Mouse (Mus musculus): ENCODE data around the gene Tead2. TPM values are rescaled to one million over a fixed set of nuclear protein-coding genes. Genes with fewer than 3 reads are reported as not detected.

Gene Tead2
- polyA plus RNA-seq, 1 experiment from 2014 or later = 93.2 TPM

DNA sequence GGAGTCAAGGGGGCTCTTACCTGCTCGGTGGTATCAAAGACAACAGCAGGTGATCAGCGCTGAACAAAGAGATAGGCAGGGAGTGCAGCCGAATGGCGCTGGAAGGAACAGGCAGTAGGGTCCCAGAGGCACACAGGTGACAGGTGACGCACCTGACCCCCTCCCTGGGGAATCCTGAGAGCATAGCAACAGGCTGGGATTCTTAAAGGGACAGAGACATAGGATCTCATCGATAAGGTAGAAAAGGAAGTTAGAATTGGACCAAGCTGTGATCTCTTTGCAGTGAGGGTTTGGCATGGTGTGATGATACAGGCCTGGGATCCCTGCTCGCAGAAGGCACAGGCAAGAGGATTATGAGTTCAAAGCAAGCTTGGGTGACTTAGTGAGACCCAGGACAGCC lies 36.1 kb upstream of the Tead2 start, which contains the start of gene Gfy:
Gene Gfy (minus strand): TSS at position 101 of the 400 bp plus-strand sequence.
- no peak within 1 kb of the TSS for H3K27ac ChIP-seq
- no peak within 1 kb of the TSS for H3K4me2 ChIP-seq (replicated peaks)
- no peak for ATAC-seq
- WGBS = 26% methylated on average over 7 of the region's 7 CpGs
- no peak within 1 kb of the TSS for H3K4me3 ChIP-seq (replicated peaks)
- H3K4me1 ChIP-seq (replicated peaks) = peaks cover 20% of the 10 kb centered on the region
- no peaks in the 10 kb centered on the region for H3K36me3 ChIP-seq
- H3K9me3 ChIP-seq = no peaks in the 10 kb centered on the region
- peaks cover 99% of the 10 kb centered on the region for H3K27me3 ChIP-seq (replicated peaks)
- no peak within 1 kb of the TSS for H3K9ac ChIP-seq

- no peaks in the 10 kb centered on the region for H3K36me3 ChIP-seq
- no peak within 1 kb of the TSS for H3K27ac ChIP-seq
- no peak within 1 kb of the TSS for H3K9ac ChIP-seq
- H3K4me1 ChIP-seq (replicated peaks) = peaks cover 15% of the 10 kb centered on the region
- ATAC-seq = no peak
- H3K9me3 ChIP-seq = no peaks in the 10 kb centered on the region
- WGBS = 23% methylated on average over 20 of the region's 20 CpGs
- H3K4me2 ChIP-seq (replicated peaks) = peak within 1 kb of the TSS; percentile 72
- H3K4me3 ChIP-seq (replicated peaks) = peak within 1 kb of the TSS; percentile 12; the same call in 1 of the 2 replicates
- peaks cover 96% of the 10 kb centered on the region for H3K27me3 ChIP-seq (replicated peaks)
These were observed 34.6 kb upstream of the Tead2 start, which contains the start of gene Pth2 for GRCm38 (mm10) chr7:45180896-45181477. Gene Pth2 (plus strand): TSS chr7:45180995.

DNA sequence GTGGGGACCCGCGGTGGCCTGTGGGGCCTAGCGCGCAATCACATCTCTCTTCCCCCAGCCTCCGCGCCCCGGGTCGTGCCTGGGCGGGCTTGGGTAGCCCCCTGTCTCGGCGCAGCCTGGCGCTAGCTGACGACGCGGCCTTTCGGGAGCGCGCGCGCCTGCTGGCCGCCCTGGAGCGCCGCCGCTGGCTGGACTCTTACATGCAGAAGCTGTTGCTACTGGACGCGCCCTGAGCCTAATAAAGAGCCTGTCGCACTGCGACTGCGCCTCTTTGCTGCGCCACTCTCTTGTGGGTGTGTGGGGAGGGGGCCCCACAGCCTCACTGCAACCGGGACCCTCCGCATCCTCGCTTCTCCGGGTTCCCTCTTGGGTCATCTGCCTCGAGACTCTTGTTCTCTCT lies 34.0 kb upstream of the Tead2 start:
- Histone ChIP-seq H3K4me3 (replicated peaks) (peak overlapping the region; percentile 12; the same call in 1 of the 2 replicates), H3K27ac (no peak overlapping the region), H3K9me3 (no peaks in the 10 kb centered on the region), H3K36me3 (no peaks in the 10 kb centered on the region), H3K4me1 (replicated peaks) (peaks cover 10% of the 10 kb centered on the region), H3K4me2 (replicated peaks) (peak overlapping the region; percentile 72), H3K9ac (no peak overlapping the region), H3K27me3 (replicated peaks) (peaks cover 96% of the 10 kb centered on the region)
- 4% methylated on average over 35 of the region's 35 CpGs for WGBS
- ATAC-seq = peak; percentile 16

DNA sequence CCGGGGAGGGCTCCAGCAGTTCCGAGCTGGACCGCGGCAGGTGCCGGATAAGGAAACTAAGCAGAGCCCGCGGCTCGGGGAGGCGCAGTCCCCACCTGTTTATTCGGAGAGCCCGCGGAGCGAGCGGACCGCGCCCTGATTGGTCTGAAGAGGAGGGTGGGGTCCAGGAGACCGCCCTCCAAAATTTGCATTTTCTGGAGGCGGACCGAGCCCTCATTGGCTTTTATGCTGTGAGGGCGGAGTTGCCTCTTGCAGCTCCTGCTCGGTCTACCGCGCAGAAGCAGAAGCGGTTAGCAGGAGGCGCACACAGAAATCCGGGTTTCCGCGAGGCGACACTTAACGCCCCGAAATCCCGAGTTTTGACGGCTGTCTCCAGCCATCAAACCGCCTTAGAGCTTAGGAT lies 33.4 kb upstream of the Tead2 start:
- Histone ChIP-seq H3K4me1 (replicated peaks) (peaks cover 10% of the 10 kb centered on the region), H3K27me3 (replicated peaks) (peaks cover 96% of the 10 kb centered on the region), H3K4me2 (replicated peaks) (peak overlapping the region; percentile 72), H3K36me3 (no peaks in the 10 kb centered on the region), H3K27ac (no peak overlapping the region), H3K9me3 (no peaks in the 10 kb centered on the region), H3K9ac (peak overlapping the region; percentile 36), H3K4me3 (replicated peaks) (peak overlapping the region; percentile 30)
- WGBS = under 1% methylated on average over 34 of the region's 34 CpGs
- ATAC-seq = peak; percentile 97

DNA sequence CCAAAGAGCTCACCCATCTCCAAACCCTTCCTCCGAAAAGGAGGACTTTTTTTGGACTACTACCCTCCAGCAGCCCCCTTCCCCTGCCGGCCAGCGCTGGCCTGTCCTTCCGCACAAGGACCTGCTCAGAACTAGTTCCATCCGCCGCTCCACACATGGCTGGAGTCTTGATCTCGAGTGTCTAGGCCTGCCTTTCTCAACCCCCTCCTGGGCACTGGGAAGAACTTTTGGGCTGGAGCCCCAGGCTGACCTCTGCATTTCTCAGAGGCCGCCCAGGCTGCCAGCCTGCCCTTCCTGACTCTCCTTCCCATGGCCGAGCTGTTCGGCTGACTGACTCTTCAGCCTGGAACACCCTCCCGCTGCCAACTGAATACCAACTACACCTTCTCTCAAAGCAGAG lies 32.9 kb upstream of the Tead2 start:
- peak overlapping the region; percentile 30 for H3K4me3 ChIP-seq (replicated peaks)
- no peaks in the 10 kb centered on the region for H3K36me3 ChIP-seq
- H3K9me3 ChIP-seq = no peaks in the 10 kb centered on the region
- H3K4me1 ChIP-seq (replicated peaks) = peaks cover 10% of the 10 kb centered on the region
- no peak overlapping the region for H3K27ac ChIP-seq
- peak overlapping the region; percentile 72 for H3K4me2 ChIP-seq (replicated peaks)
- ATAC-seq = peak; percentile 14; the same call in 1 of the 2 replicates
- 15% methylated on average over 11 of the region's 11 CpGs for WGBS
- H3K9ac ChIP-seq = peak overlapping the region; percentile 36
- H3K27me3 ChIP-seq (replicated peaks) = peaks cover 92% of the 10 kb centered on the region

GRCm38 (mm10) chr7:45183672-45184071 lies 31.9 kb upstream of the Tead2 start:
- ATAC-seq = no peak

GRCm38 (mm10) chr7:45185921-45186320 lies 29.6 kb upstream of the Tead2 start:
- peaks cover 80% of the 10 kb centered on the region for H3K27me3 ChIP-seq (replicated peaks)
- H3K4me3 ChIP-seq (replicated peaks) = no peak overlapping the region
- 73% methylated on average over 7 of the region's 7 CpGs for WGBS
- H3K36me3 ChIP-seq = no peaks in the 10 kb centered on the region
- H3K27ac ChIP-seq = no peak overlapping the region
- H3K4me1 ChIP-seq (replicated peaks) = peaks cover 10% of the 10 kb centered on the region
- H3K9me3 ChIP-seq = no peaks in the 10 kb centered on the region
- no peak overlapping the region for H3K9ac ChIP-seq
- no peak for ATAC-seq
- H3K4me2 ChIP-seq (replicated peaks) = no peak overlapping the region

More at GRCm38 (mm10) chr7:45183672-45184071, 31.9 kb upstream of the Tead2 start:
- no peaks in the 10 kb centered on the region for H3K36me3 ChIP-seq
- H3K4me3 ChIP-seq (replicated peaks) = no peak overlapping the region
- no peak overlapping the region for H3K4me2 ChIP-seq (replicated peaks)
- 65% methylated on average over 7 of the region's 7 CpGs for WGBS
- peaks cover 10% of the 10 kb centered on the region for H3K4me1 ChIP-seq (replicated peaks)
- no peak overlapping the region for H3K9ac ChIP-seq
- H3K9me3 ChIP-seq = no peaks in the 10 kb centered on the region
- peaks cover 89% of the 10 kb centered on the region for H3K27me3 ChIP-seq (replicated peaks)
- no peak overlapping the region for H3K27ac ChIP-seq

- no peak for ATAC-seq
- Histone ChIP-seq H3K27me3 (replicated peaks) (peaks cover 52% of the 10 kb centered on the region), H3K36me3 (no peaks in the 10 kb centered on the region), H3K4me1 (replicated peaks) (peaks cover 5% of the 10 kb centered on the region), H3K9me3 (no peaks in the 10 kb centered on the region), H3K9ac (no peak overlapping the region), H3K27ac (no peak overlapping the region), H3K4me2 (replicated peaks) (no peak overlapping the region), H3K4me3 (replicated peaks) (no peak overlapping the region)
- WGBS = 49% methylated on average over 16 of the region's 16 CpGs
These were observed 26.0 kb upstream of the Tead2 start for GRCm38 (mm10) chr7:45189600-45189999.

- ATAC-seq = no peak
- H3K4me3 ChIP-seq (replicated peaks) = no peak overlapping the region
- H3K4me2 ChIP-seq (replicated peaks) = no peak overlapping the region
- H3K9ac ChIP-seq = no peak overlapping the region
- WGBS = 85% methylated on average over 6 of the region's 6 CpGs
- peaks cover 46% of the 10 kb centered on the region for H3K27me3 ChIP-seq (replicated peaks)
- peaks cover 5% of the 10 kb centered on the region for H3K4me1 ChIP-seq (replicated peaks)
- H3K36me3 ChIP-seq = no peaks in the 10 kb centered on the region
- no peak overlapping the region for H3K27ac ChIP-seq
- no peaks in the 10 kb centered on the region for H3K9me3 ChIP-seq
These were observed 25.4 kb upstream of the Tead2 start for GRCm38 (mm10) chr7:45190186-45190585.

- WGBS = 54% methylated on average over 2 of the region's 2 CpGs
- Histone ChIP-seq H3K9me3 (no peaks in the 10 kb centered on the region), H3K27me3 (replicated peaks) (peaks cover 39% of the 10 kb centered on the region), H3K27ac (no peak overlapping the region), H3K4me2 (replicated peaks) (no peak overlapping the region), H3K36me3 (no peaks in the 10 kb centered on the region), H3K4me3 (replicated peaks) (no peak overlapping the region), H3K9ac (no peak overlapping the region), H3K4me1 (replicated peaks) (peaks cover 5% of the 10 kb centered on the region)
- ATAC-seq = no peak
These were observed 24.4 kb upstream of the Tead2 start for GRCm38 (mm10) chr7:45191161-45191560.

DNA sequence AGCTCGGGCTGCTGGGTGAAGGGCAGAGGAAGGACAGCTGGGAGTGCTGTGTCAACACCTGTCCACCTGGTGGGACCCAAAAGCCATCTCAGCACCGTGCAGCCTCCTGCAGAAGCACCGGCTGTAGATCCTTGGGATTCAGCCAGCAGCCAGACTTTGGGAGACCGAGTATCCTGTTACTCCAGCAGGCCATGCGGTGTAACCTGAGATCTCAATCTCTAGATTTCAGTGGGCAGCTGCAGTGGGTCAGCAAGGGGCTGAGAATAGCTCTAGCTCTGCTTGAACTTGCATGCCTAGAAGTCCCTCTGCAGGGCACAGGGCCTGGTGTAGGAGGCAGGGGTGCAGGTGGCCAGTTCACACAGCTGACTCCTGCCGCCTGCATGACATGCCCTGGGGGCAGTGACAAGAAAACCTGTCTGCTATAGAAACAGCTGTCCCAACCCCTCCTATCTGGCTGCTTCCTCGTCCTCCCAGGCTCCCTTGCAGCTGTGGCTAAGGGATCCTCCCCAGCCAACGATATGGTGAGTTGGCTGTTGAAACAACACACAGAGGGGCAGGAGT lies 23.7 kb upstream of the Tead2 start:
- Histone ChIP-seq H3K4me2 (replicated peaks) (no peak overlapping the region), H3K4me3 (replicated peaks) (no peak overlapping the region), H3K9ac (no peak overlapping the region), H3K27ac (no peak overlapping the region), H3K9me3 (no peaks in the 10 kb centered on the region), H3K36me3 (no peaks in the 10 kb centered on the region), H3K27me3 (replicated peaks) (peaks cover 34% of the 10 kb centered on the region), H3K4me1 (replicated peaks) (peaks cover 5% of the 10 kb centered on the region)
- WGBS = 11% methylated on average over 8 of the region's 8 CpGs
- ATAC-seq = peak; percentile 37

- peaks cover 5% of the 10 kb centered on the region for H3K4me1 ChIP-seq (replicated peaks)
- peaks cover 31% of the 10 kb centered on the region for H3K27me3 ChIP-seq (replicated peaks)
- no peak overlapping the region for H3K4me3 ChIP-seq (replicated peaks)
- no peak for ATAC-seq
- H3K4me2 ChIP-seq (replicated peaks) = no peak overlapping the region
- 83% methylated on average over 7 of the region's 7 CpGs for WGBS
- no peaks in the 10 kb centered on the region for H3K9me3 ChIP-seq
- no peak overlapping the region for H3K27ac ChIP-seq
- no peaks in the 10 kb centered on the region for H3K36me3 ChIP-seq
- H3K9ac ChIP-seq = no peak overlapping the region
These were observed 22.8 kb upstream of the Tead2 start for GRCm38 (mm10) chr7:45192585-45193310.

Data from intestine, embryonic 15.5 days (tissue).